In the genomic region with DNA sequence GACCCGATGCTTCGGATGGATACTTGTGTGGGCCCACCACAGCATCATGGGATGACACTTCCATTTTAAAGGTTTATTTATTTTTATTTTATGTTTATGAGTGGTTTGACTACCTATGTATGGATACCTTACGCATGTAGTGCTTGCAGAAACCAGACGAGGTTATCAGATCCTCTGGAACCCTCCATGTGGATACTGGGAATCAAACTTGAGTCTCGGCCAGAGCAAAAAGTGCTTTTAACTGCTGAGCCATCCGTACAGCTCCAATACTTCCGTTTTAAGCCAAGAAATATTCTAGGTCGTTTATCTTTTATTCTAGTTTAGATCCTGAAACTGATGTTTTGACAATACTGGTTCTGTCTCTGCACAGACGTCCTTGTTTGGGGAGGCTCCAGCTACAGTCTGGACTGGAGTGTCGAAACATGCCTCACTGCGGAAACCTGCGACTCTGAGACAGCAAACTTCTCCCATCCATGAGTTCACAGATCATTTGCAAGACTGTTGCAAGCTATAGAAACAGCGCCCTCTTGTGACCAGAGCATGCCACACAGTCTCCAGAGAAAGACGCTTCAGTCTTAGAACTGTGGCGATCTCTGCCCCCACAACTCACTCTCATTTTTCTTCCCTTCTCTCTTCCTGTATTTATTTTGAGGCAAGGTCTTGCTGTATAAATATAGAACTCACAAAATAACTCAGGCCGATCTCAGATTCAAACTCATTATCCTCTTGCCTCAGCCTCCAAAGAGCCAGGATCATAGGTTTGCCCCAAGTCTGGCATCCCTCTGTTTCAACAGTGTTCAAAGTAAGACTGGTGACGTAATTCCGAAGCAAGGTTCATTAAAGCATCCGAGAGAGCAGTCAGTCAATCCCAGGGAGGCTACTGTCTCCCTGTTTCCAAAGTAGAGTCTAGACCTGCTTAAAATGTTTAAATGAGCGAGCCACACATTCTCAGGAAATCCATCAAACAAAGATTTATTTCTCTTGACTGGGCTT, we compare ENCODE assay signal across 8 mouse cellular contexts. TPM values are rescaled to one million over a fixed set of nuclear protein-coding genes. Genes with fewer than 3 reads are reported as not detected.
A peak's percentile ranks its signal among the peaks of the same experiment; 100 is the strongest.
DNase-seq lines count a peak whose midpoint lies in the region; ATAC-seq lines count a peak whose summit lies in the region.

No protein-coding gene starts in this region.

- no peaks in the 10 kb centered on the region for H3K9me3 ChIP-seq in intestine, embryonic 15.5 days
- no peaks in the 10 kb centered on the region for H3K9me3 ChIP-seq in midbrain, embryonic 10.5 days (replicated peaks)

- DNase-seq in adrenal gland, adult 18-20 months (ENCODE audit: low spot score in 2 of 2): peak; percentile 83
- peak; percentile 93 for DNase-seq in embryo, embryonic 11 days
- peak; percentile 78 to 85 for DNase-seq in gastrocnemius, postnatal 36 days
- DNase-seq in left cerebral cortex, postnatal 25 days (ENCODE audit: low spot score in 2 of 2): peak; percentile 87 to 93
- peak; percentile 85 for DNase-seq in midbrain, embryonic 10.5 days (ENCODE audit: low spot score)
- DNase-seq in right cerebral cortex, postnatal 36 days (ENCODE audit: low spot score in 2 of 2): peak; percentile 75 to 78
- peak; percentile 77 to 88 for DNase-seq in urinary bladder, postnatal 4 days (ENCODE audit: low spot score in 2 of 2)

- intact Hi-C loops in gastrocnemius, postnatal 36 days (cut with DNase I): loop anchor here (5.0 kb wide), 1 partner anchor 149 kb away; no protein-coding TSS in a partner anchor
- intact Hi-C loops in left cerebral cortex, postnatal 25 days (cut with DNase I): loop anchor here (1.0 to 5.0 kb wide), 2 partner anchors 76 to 154 kb away; no protein-coding TSS in a partner anchor

- no peak overlapping the region for H3K4me3 ChIP-seq in intestine, embryonic 15.5 days (replicated peaks)
- H3K4me3 ChIP-seq in midbrain, embryonic 10.5 days: no peak overlapping the region

- no peak overlapping the region for H3K27ac ChIP-seq in intestine, embryonic 15.5 days
- no peak overlapping the region for H3K27ac ChIP-seq in midbrain, embryonic 10.5 days (replicated peaks)

- peak overlapping the region; percentile 6; the same call in 1 of the 2 replicates for H3K4me2 ChIP-seq in intestine, embryonic 15.5 days (replicated peaks)

- no peak overlapping the region for H3K9ac ChIP-seq in intestine, embryonic 15.5 days

- ATAC-seq in intestine, embryonic 15.5 days: peak; percentile 89

- 26% methylated on average over 20 of the region's 20 CpGs for WGBS in intestine, embryonic 15.5 days
- 41% methylated on average over 20 of the region's 20 CpGs for WGBS in midbrain, embryonic 10.5 days

- H3K36me3 ChIP-seq in intestine, embryonic 15.5 days: no peaks in the 10 kb centered on the region
- no peaks in the 10 kb centered on the region for H3K36me3 ChIP-seq in midbrain, embryonic 10.5 days

- no peaks in the 10 kb centered on the region for H3K27me3 ChIP-seq in intestine, embryonic 15.5 days (replicated peaks)
- no peaks in the 10 kb centered on the region for H3K27me3 ChIP-seq in midbrain, embryonic 10.5 days (ENCODE audit: low read depth, poor library complexity, severe bottlenecking)

- H3K4me1 ChIP-seq in intestine, embryonic 15.5 days (replicated peaks): 0 out of 2 replicates have a peak, but pooled peaks cover 4% of the 10 kb centered on the region
- H3K4me1 ChIP-seq in midbrain, embryonic 10.5 days: 0 out of 2 replicates have a peak, but pooled peaks cover 5% of the 10 kb centered on the region

RNA-seq across cellular contexts. Expression of gene Rcsd1, which starts 26.6 kb away (rescaled TPM):
- 10 to 100 TPM; 13.5 to 15.2 TPM for total RNA-seq in adrenal gland, adult 18-20 months (2021)
- total RNA-seq in gastrocnemius, postnatal 36 days (2021): 10 to 100 TPM; 96.2 to 99.4 TPM
- polyA plus RNA-seq in intestine, embryonic 15.5 days (2015; fragmentation: Nextera tagmentation; extraction: Ambion mirVana): 32.7 and 33.8 TPM in 2 replicates
- total RNA-seq in left cerebral cortex, postnatal 25 days (2021): 1 to 10 TPM; 4.9 to 6.0 TPM
- 8.6 and 8.7 TPM in 2 replicates for polyA plus RNA-seq in midbrain, embryonic 10.5 days (2016; fragmentation: Nextera tagmentation; extraction: Ambion mirVana)

RNA-seq across cellular contexts. Expression of gene Creg1, which starts 27.4 kb away (rescaled TPM):
- 10 to 100 TPM; 68.6 to 77.2 TPM for total RNA-seq in adrenal gland, adult 18-20 months (2021)
- total RNA-seq in gastrocnemius, postnatal 36 days (2021): 10 to 100 TPM; 47.7 to 55.7 TPM
- polyA plus RNA-seq in intestine, embryonic 15.5 days (2015; fragmentation: Nextera tagmentation; extraction: Ambion mirVana): 101 and 124 TPM in 2 replicates
- 10 to 100 TPM; 27.1 to 28.5 TPM for total RNA-seq in left cerebral cortex, postnatal 25 days (2021)
- polyA plus RNA-seq in midbrain, embryonic 10.5 days (2016; fragmentation: Nextera tagmentation; extraction: Ambion mirVana): 31.7 and 36.1 TPM in 2 replicates

RNA-seq across cellular contexts. Expression of gene Cd247, which starts 52.4 kb away (rescaled TPM):
- under 1 TPM; 0.20 to 0.74 TPM for total RNA-seq in adrenal gland, adult 18-20 months (2021)
- 1 to 10 TPM in 1 of 2 experiments, under 1 TPM in 1; 0.67 to 2.3 TPM for total RNA-seq in gastrocnemius, postnatal 36 days (2021)
- polyA plus RNA-seq in intestine, embryonic 15.5 days (2015; fragmentation: Nextera tagmentation; extraction: Ambion mirVana): 0.33 and 0.39 TPM in 2 replicates
- total RNA-seq in left cerebral cortex, postnatal 25 days (2021): not detected
- polyA plus RNA-seq in midbrain, embryonic 10.5 days (2016; fragmentation: Nextera tagmentation; extraction: Ambion mirVana): 1.6 and 2.7 TPM in 2 replicates

Comparison
In these comparisons a context has a peak if more than half of its experiments do, and no peak if none do; other contexts are left out.
1. RNA of gene Rcsd1, which starts 26.6 kb away (total RNA-seq): 96.2 to 99.4 TPM in gastrocnemius, postnatal 36 days; 13.5 to 15.2 TPM in adrenal gland, adult 18-20 months and 4.9 to 6.0 TPM in left cerebral cortex, postnatal 25 days; every median in the first group is over 4 times any median in the second.
2. Peak in every context shown above with its lines, with median percentiles within 50 percentile points of each other: DNase-seq.